Mouse (Mus musculus): ENCODE results near the gene Hlcs. TPM values are rescaled to one million over a fixed set of nuclear protein-coding genes. Genes with fewer than 3 reads are reported as not detected.

Hlcs gene
- total RNA-seq, 2 experiments from 2014 or later: 13.5 to 13.9 TPM

DNA sequence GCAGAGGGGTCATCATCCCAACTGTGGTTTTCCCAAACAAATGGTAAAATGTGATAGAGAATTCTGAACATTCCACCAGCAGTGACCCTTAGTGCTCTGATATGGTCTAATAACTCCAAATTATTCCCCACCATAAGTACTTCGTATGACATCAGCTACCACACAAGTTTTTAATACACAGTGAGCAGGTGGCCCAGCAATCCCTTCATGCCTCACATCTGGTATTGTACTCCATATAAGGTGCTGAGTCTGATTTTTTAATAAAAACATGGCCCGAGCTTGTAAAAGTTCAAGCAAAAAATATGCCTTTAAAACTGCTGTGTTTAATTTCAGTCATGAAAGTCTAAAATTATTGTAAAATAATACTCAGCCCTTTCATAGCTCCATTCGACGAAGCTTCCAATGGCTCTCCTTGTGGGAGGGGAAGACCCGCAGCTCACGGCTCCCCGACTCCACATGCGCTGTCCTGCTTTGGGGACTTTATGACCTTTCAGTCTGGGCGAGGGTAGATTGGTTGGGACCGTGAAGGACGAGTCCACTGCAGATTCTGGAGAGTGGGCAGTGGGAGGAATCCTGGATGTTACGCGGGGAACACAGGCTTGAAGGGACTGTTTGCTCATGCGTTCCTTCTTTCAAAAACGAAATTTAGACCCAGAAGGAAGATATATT is 102.5 kb downstream of the Hlcs start:
- DNase-seq (ENCODE audit: low spot score in 2 of 2): no peak

- peak in 1 of 2 experiments; percentile 73 for DNase-seq (ENCODE audit: low spot score in 2 of 2)
These were observed 103.7 kb downstream of the Hlcs start for GRCm38 (mm10) chr16:94209626-94210025.

GRCm38 (mm10) chr16:94208826-94209225 is 104.5 kb downstream of the Hlcs start:
- no peak for DNase-seq (ENCODE audit: low spot score in 2 of 2)

- DNase-seq (ENCODE audit: low spot score in 2 of 2): no peak
These were observed 105.2 kb downstream of the Hlcs start for GRCm38 (mm10) chr16:94208152-94208551.

DNA sequence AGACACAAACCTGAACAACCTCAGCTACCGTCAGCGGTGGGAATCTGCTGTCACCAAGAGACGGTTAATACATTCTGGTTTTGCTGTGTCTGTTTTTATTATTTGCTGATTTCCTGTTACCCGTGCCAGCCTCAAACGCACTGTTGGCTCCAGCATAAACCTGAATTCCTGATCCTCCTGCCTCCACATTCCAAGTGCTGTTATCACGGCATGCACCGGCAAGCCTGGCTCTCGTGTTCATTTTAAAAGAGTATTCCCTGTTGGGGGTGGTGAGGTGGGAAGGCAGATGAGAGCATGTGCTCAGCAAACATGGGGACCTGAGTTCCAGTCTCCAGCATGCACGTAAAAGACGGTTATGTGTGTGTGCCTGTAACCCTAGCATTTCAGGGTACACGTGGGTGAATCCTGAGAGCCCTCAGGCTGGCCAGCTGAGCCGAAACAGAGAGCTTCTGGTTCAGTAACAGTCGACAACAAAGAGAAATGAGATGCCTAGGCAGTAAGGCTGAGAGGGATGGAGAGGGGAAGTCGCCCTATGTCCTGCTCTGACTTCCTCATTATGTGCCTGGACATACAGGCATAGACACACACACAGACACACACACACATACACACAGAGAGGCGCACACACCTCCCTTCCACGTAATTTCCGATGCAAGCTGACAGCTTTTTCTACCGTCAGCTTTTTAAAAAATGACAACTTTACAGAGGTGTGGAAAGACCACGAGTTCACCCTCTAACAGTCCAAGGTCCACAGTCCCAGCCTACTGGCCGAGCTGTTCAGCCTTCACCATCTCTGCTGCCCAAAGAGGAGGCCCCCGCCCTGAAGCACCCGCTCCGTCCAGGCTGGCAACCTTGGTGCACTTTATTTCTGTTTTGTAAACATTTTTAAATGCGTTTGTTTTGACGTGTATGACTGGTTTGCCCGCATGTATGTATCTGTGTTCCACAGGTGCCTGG is 107.6 kb downstream of the Hlcs start:
- DNase-seq (ENCODE audit: low spot score in 2 of 2): no peak

- no peak for DNase-seq (ENCODE audit: low spot score in 2 of 2)
These were observed 112.0 kb downstream of the Hlcs start for GRCm38 (mm10) chr16:94201387-94201786.

DNA sequence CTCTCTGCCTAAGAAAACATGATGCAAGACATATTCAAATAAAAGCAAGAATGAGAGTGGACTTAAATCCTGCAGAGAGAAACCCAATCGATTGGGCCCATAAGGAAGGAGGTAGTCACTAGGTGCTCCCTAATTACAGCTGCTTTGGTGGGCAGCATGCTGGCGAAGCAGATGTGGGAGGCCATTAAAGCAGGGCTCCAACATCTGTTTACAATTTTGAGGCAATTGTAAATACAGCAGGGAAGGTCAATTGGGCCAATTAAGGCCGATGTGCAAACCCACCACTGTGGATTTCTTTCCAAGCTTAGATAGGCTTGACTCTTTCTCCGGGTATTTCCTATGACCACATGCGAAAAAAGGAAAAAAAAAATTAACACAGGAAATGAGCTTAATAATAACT is 117.5 kb downstream of the Hlcs start:
- no peak for DNase-seq (ENCODE audit: low spot score in 2 of 2)

- no peak for DNase-seq (ENCODE audit: low spot score in 2 of 2)
These were observed 121.7 kb downstream of the Hlcs start for GRCm38 (mm10) chr16:94191379-94192315.

GRCm38 (mm10) chr16:94190256-94190655 is 123.1 kb downstream of the Hlcs start:
- DNase-seq (ENCODE audit: low spot score in 2 of 2): no peak

- DNase-seq (ENCODE audit: low spot score in 2 of 2): no peak
These were observed 126.8 kb downstream of the Hlcs start for GRCm38 (mm10) chr16:94186526-94186925.

GRCm38 (mm10) chr16:94185430-94185829 is 127.9 kb downstream of the Hlcs start:
- DNase-seq (ENCODE audit: low spot score in 2 of 2): no peak

GRCm38 (mm10) chr16:94180122-94180870 is 133.1 kb downstream of the Hlcs start:
- DNase-seq (ENCODE audit: low spot score in 2 of 2): no peak

DNA sequence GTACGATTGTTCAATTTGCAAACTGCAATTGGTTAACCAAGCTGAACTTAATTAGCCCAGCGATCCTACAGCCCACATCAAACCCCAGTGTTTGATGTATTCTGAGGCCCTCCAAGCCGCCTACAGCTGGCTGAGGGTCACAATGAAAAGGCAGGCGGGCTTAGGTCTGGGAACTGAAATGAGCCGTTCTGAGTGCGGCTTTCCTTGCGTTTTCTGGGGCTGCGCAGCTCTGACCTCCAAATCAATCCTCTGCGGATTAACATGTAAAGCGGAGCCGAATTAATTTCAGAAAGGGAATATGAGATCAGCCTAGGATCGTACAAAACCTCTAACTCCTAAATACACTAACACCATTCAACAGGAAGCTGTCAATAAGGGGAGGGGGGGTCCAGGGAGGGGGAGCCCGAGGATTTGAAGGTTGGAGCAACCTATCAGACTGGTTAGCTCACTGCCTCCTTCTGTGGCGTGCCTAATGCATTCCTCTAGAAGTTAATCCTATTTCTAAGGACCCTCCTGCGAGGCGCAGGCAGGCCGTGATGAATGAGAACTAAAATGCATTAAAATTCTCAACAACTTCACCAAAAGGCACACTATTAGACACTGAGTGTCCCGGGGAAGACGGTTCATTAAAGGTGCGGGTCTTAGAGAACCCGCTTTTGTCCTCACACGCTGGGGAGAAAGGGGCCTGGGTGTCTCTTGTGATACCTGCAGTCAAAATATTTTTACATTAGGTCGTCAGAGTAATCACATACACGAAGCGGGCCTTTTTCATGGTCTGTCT is 133.8 kb downstream of the Hlcs start:
- DNase-seq (ENCODE audit: low spot score in 2 of 2): no peak

GRCm38 (mm10) chr16:94178441-94179220 is 134.7 kb downstream of the Hlcs start:
- no peak for DNase-seq (ENCODE audit: low spot score in 2 of 2)

GRCm38 (mm10) chr16:94176997-94177857 is 136.1 kb downstream of the Hlcs start:
- DNase-seq (ENCODE audit: low spot score in 2 of 2): peak in 1 of 2 experiments; percentile 34

DNA sequence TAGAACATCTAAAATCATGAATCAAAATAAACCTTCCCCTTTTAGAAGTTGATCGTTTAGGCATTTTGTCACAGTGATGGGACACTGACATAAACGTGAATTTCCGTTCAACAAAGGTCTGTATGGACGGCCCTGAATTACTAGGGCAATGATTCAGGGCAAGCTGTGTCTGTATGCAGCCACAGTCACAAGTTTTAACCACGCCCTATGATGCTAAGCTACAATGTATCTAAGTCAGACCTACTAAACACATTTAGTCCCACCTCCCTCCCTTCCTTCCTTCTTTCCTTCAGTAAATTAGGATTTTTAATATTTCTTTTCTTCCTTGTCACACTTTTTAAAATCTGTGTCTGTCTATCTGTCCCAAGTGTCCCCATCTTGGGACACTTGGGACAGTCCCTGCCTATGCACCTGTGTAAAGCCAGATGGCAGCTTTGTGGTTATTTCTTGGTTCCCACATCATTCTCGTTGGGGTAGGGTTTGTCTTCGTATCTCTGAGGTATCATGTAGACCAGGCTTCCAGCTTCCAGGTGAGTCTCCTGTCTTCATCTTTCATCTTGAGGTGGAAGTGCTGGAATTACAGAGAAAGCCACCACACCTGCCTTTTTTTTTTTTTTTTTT is 137.9 kb downstream of the Hlcs start:
- DNase-seq (ENCODE audit: low spot score in 2 of 2): no peak

- no peak for DNase-seq (ENCODE audit: low spot score in 2 of 2)
These were observed 140.0 kb downstream of the Hlcs start for GRCm38 (mm10) chr16:94173361-94173760.
